Mouse (Mus musculus) ES-E14 (cell line): ENCODE measurements around the gene Mctp1.

Source experiments
- MAFK ChIP-seq: IDR thresholded peaks from 2 replicates; pipeline ENCODE4 v1.6.1; 2014; ENCODE audit warnings: mild to moderate bottlenecking, low read depth, low read length, inconsistent platforms; ENCODE audit not compliant: insufficient read depth
- ZC3H11A ChIP-seq: IDR thresholded peaks from 2 replicates; pipeline ENCODE4 v1.6.1; 2012; ENCODE audit warnings: low read depth, mild to moderate bottlenecking, inconsistent platforms, low read length, borderline replicate concordance

DNA sequence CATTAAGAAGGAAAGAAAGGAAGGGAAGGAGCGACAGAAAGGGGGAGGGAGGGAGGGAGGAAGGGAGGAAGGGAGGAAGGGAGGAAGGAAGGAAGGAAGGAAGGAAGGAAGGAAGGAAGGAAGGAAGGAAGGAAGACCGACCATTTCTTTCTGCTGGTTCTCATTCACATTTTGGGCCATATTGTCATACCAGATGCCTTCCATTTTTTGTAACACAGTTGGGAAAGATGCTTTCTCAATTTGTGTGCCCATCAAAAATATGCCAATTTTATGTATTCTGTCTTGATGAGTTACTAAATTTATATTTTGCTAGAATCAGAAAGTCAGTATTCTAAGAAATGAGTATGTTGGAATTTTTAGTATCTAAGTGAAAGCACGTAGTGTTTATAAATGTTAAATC lies 4.3 kb downstream of the Mctp1 start:
- TF ChIP-seq MAFK (no peak), ZC3H11A (no peak)
